Mouse (Mus musculus): Measurements from ENCODE around the gene Pgam2.

- TF ChIP-seq POLR2A (IDR thresholded peaks at IDR 0.05; ENCODE audit: control insufficient read depth in 1 of 2, insufficient read depth in 1 of 2, low read depth in 1 of 2, low read length in 2 of 2, poor library complexity in 1 of 2) (no peak), KAT2A (conservative IDR thresholded peaks at IDR 0.05; ENCODE audit: low read depth, low read length) (no peak), USF1 (IDR thresholded peaks at IDR 0.05; ENCODE audit: low read depth, low read length) (no peak), HCFC1 (IDR thresholded peaks at IDR 0.05; ENCODE audit: low read depth, low read length) (no peak), E2F4 (IDR thresholded peaks at IDR 0.05; ENCODE audit: borderline replicate concordance, low read depth, low read length) (no peak), CTCF (IDR thresholded peaks at IDR 0.05 in 2 of 3, conservative IDR thresholded peaks at IDR 0.05 in 1 of 3; ENCODE audit: control insufficient read depth in 1 of 3, insufficient read depth in 1 of 3, low read depth in 2 of 3, low read length in 3 of 3, poor library complexity in 1 of 3, severe bottlenecking in 1 of 3) (no peak), ELF1 (IDR thresholded peaks at IDR 0.05; ENCODE audit: low read depth, low read length) (no peak), TAL1 (IDR thresholded peaks at IDR 0.05; ENCODE audit: low read length) (no peak)
Measured at GRCm38 (mm10) chr11:5753755-5754154, 49.8 kb downstream of the Pgam2 start.
